Mouse (Mus musculus) G1E (cell line): ENCODE measurements around the gene Nkx3-2. TPM values are rescaled to one million over a fixed set of nuclear protein-coding genes. Genes with fewer than 3 reads are reported as not detected.
A peak's percentile ranks its signal among the peaks of the same experiment; 100 is the strongest.

Experiments used
- ATAC-seq: 2 replicates; pipeline ENCODE4 v1.8.0; 2016; ENCODE audit warnings: mild to moderate bottlenecking; ENCODE audit not compliant: insufficient number of reproducible peaks, poor library complexity, low FRiP score, severe bottlenecking; ENCODE audit errors: extremely low read depth
- DNase-seq: peaks from one replicate; pipeline ENCODE4 v3.0.0; 2012; ENCODE audit warnings: low spot score
- H3K27me3 ChIP-seq: 2 replicates; pipeline ENCODE4 v1.6.1; 2012; ENCODE audit warnings: mild to moderate bottlenecking, low read length, inconsistent platforms; ENCODE audit not compliant: insufficient read depth
- H3K36me3 ChIP-seq: replicated peaks from 2 replicates; pipeline ENCODE3; 2012; ENCODE audit warnings: mild to moderate bottlenecking, inconsistent platforms
- H3K4me1 ChIP-seq: 2 replicates; pipeline ENCODE4 v1.6.1; 2012; ENCODE audit warnings: low read depth, low read length, inconsistent platforms, mixed read lengths; ENCODE audit not compliant: insufficient read depth
- H3K4me3 ChIP-seq: 2 replicates; pipeline ENCODE4 v1.5.1; 2012; ENCODE audit warnings: low read depth, mild to moderate bottlenecking, inconsistent platforms, low read length, moderate library complexity, mixed read lengths
- H3K9me3 ChIP-seq: replicated peaks from 2 replicates; pipeline ENCODE4 v1.6.1; 2012; ENCODE audit warnings: inconsistent platforms
- CTCF ChIP-seq: IDR thresholded peaks from 2 replicates; pipeline ENCODE4 v1.5.1; 2012; ENCODE audit warnings: low read depth, low read length, inconsistent platforms, mixed read lengths
- GATA1 ChIP-seq: IDR thresholded peaks from 2 replicates; pipeline ENCODE4 v1.6.1; 2012; ENCODE audit warnings: borderline replicate concordance, low read length, inconsistent platforms, mixed read lengths
- GATA2 ChIP-seq: IDR thresholded peaks from 2 replicates; pipeline ENCODE4 v1.6.1; 2012; ENCODE audit warnings: low read depth, low read length, inconsistent platforms, borderline replicate concordance
- POLR2AphosphoS5 ChIP-seq: IDR thresholded peaks from 2 replicates; pipeline ENCODE4 v1.6.1; 2012; ENCODE audit warnings: low read depth, low read length, inconsistent platforms; ENCODE audit not compliant: insufficient replicate concordance
- TAL1 ChIP-seq: conservative IDR thresholded peaks from 2 replicates; pipeline ENCODE4 v1.6.1; 2012; ENCODE audit warnings: low read depth, low read length, inconsistent platforms, mixed read lengths
- polyA plus RNA-seq: library from polyadenylated mRNA; stranded (reverse); fragments of >175 nt; gene quantifications from 2 replicates; pipeline ENCODE4 v1.2.3, GENCODE M21; 2012
- total RNA-seq, 2 experiments: library from RNA; stranded (forward) in 1 of 2; stranded (reverse) in 1 of 2; fragments of 200-1000 nt in 1 of 2; fragments of >200 nt in 1 of 2; fragmentation: Nextera tagmentation in 1 of 2; gene quantifications; 2 replicates each; pipeline ENCODE4 v1.2.3; 2014 to 2017

Gene Nkx3-2
- total and polyA plus RNA-seq, 3 experiments = not detected

DNA sequence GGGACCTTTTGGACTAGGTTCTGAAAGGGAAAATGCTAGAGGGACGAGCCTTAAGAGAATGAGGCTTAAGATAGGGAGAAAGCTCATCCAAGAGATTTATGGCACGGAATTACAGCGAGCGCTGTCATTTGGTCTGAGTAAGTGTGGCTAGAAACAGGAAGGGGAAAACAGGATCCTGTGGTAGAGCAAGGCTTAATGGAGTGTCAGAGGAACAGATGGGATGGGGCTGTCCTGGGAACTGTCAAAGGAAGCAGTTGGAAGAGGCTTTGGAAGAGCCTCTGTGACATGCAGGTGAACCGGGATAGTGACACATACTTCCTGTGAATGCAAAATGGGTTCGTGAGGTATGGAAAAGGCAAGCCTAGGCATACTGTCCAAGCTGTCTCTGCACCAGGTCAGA, 11.4 kb upstream of the Nkx3-2 start:
- Histone ChIP-seq H3K4me1 (no peaks in the 10 kb centered on the region), H3K27me3 (peaks cover 14% of the 10 kb centered on the region), H3K9me3 (no peaks in the 10 kb centered on the region), H3K36me3 (no peaks in the 10 kb centered on the region), H3K4me3 (no peak overlapping the region)
- TF ChIP-seq CTCF (no peak), TAL1 (no peak), POLR2AphosphoS5 (no peak), GATA2 (no peak), GATA1 (no peak)
- ATAC-seq (no peak), DNase-seq (no peak)

DNA sequence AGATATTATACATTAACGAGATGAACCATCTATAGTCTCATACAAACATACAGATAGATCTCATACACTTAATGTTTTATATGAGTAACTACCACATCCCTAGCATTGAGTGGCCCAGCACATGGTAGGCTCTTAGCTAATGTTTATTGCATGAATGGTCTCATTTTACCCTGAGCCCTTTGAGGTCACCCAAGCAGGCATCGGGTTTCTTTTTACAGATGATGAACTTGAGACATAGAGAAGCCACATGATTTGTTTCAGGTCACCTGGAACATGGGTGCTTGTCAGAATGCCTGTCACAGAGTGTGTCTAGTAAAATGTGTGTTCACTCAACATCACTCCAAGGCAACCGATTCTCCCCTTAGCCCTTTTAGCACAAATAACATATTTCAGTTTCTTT, 11.0 kb upstream of the Nkx3-2 start:
- Histone ChIP-seq H3K4me3 (no peak overlapping the region), H3K4me1 (no peaks in the 10 kb centered on the region), H3K36me3 (no peaks in the 10 kb centered on the region), H3K9me3 (no peaks in the 10 kb centered on the region), H3K27me3 (peaks cover 14% of the 10 kb centered on the region)
- no peak for TF ChIP-seq CTCF
- DNase-seq (no peak), ATAC-seq (no peak)

DNA sequence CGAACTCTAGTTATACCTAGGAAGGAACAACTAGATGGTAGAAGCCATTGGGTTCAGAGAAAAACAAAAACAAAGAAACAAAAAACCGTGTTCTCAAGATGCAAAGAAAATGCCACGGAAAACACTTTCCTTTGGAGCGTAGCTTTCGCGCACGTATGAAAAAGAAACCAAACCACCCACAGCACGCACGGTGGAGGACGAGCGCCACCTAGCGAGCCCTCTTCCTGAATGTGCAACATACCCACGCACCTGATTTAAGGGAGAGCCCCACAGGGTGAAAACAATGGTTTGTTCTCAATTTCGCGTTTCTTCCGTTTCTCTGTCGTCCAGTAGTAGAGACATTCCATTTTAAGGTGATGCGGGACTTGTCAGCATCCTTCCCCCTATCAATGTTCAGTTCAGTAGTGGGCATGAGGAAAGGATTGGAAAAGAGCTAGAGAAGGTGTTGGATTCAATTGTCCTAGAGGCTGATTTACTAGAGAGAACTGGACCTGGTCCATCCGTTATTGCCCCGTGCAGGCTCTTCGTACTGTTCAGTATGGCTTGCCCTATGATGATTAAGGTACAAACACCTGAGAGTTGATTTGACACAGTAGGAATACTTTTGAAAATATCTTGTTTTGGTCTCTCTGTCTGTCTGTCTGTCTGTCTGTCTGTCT, 4.2 kb upstream of the Nkx3-2 start:
- ATAC-seq (peak; percentile 82), DNase-seq (peak; percentile 49)
- Histone ChIP-seq H3K36me3 (no peaks in the 10 kb centered on the region), H3K4me3 (peak overlapping the region; percentile 52; the same call in 1 of the 2 replicates), H3K27me3 (peaks cover 33% of the 10 kb centered on the region), H3K9me3 (peaks cover 12% of the 10 kb centered on the region), H3K4me1 (peaks cover 15% of the 10 kb centered on the region)
- TF ChIP-seq TAL1 (no peak), CTCF (peak; percentile 85)

DNA sequence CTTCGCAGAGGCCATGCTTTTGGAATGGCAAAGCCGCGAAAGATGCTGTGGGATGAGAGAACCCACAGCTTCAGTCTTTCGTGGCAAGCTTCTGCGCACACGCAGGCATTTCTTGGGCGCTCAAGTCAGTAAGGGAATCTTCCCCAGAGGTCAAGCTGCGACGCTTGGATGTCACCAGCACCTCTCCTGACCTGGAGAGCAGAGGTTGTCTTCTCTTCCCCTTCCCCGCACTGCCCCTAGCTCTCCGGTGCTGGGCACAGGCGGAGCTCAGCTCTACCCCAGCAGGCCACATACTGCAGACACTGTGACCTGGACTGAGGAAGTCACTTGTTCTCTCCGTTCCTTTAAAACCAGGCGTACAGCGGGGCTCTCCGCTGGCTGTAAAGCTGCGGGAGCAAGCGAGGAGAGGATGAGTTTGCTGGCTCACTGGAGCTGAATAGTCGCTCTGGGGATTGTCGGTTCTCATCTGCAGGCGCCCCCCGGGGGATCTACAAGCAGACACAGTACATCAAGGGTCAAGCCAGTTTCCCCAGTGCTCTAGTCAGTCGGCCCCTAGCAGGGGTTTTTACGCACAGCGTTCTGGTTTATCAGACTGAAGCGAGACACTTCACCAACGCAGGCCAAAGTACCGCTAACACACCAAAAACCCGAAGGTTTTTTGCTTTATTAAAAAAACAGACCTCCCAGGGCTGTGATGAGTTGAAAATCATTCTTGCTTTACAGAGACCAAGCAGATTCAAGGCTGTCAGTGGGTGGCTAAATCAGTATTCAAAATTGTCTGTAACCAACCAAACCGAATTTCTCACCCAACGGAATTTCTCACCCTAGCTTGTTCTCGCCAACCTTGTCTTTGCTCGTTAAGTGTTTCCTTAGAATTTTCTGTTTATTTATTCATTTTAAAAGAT, 3.2 kb upstream of the Nkx3-2 start:
- H3K9me3 ChIP-seq = peaks cover 18% of the 10 kb centered on the region
- H3K27me3 ChIP-seq = peaks cover 42% of the 10 kb centered on the region
- no peak for TF ChIP-seq GATA2
- no peak for TF ChIP-seq CTCF
- no peak for TF ChIP-seq POLR2AphosphoS5
- no peak for TF ChIP-seq GATA1
- TF ChIP-seq TAL1 = no peak
- ATAC-seq (no peak), DNase-seq (no peak)
- H3K4me3 ChIP-seq = no peak overlapping the region
- H3K36me3 ChIP-seq = no peaks in the 10 kb centered on the region
- H3K4me1 ChIP-seq = peaks cover 15% of the 10 kb centered on the region

DNA sequence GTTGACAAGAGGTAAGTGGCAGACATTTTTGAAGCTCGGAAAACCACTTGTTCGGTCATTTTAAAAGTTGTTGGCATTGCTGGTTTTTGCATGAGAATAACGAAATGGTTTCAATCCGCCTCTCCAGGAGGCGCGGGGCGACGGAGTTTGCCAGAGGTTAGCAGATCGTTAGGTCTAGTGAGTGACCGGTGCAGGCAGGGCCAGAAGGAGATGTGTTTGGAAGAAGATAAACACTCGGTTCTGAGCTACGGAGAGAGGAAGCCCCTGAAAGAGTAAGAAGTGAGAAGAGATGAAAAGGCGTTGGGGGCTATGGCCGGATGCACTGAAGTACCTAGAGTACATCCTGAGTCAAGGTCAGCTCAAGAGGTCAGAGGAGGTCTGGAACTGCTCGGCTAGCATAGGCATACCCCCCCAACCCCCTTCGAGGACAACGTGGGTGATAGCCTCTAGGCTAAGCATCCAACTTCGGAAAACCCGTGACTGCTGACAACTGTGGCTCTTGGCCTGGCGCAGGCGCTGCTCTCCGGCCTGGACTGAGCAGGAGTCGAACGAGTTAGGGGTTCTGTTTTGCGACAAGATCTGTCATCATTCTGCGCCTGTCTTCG, 2.2 kb upstream of the Nkx3-2 start:
- peaks cover 48% of the 10 kb centered on the region for H3K27me3 ChIP-seq
- peaks cover 26% of the 10 kb centered on the region for H3K9me3 ChIP-seq
- TF ChIP-seq TAL1 = no peak
- no peak for TF ChIP-seq POLR2AphosphoS5
- no peak for TF ChIP-seq GATA1
- TF ChIP-seq GATA2 = no peak
- TF ChIP-seq CTCF = no peak
- no peak overlapping the region for H3K4me3 ChIP-seq
- ATAC-seq (no peak), DNase-seq (no peak)
- H3K36me3 ChIP-seq = no peaks in the 10 kb centered on the region
- peaks cover 15% of the 10 kb centered on the region for H3K4me1 ChIP-seq

DNA sequence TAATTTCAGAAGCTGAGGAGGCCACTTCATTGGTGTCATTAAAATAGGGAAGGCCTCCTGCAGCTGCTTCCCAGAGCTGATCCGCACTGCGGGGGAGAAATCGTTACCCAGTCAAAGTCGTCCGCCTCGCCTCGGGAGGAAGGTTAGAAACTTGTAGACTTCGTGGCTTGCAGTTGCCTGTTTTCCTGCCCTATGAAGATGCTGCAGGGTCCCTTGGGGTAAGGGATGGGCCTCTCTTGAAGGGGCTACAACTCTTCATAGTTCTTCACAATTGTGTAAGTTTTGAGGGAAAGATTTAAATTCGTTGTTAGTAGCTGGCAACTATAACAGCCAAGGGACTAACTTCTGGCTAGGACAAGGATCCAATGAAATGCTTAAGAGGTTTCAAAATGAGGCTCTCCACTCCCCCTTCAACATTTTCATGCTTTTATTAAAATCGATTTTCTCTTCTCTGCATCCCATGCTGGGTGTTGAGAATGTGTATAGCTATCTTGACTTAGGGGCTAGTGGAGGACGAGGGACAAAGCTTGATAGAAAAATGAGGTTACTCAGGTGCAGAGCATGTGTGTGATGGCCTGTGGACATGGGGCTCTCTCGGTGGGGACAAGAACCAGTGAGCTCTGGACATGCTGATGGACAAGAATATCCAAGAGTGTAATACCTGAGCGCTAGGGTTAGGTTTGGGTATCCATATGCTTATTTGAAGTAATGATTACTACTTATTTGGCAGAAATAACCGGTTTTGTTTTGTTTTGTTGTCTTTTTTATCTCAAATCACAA, 1.5 kb upstream of the Nkx3-2 start:
- Histone ChIP-seq H3K4me3 (no peak overlapping the region), H3K27me3 (peaks cover 50% of the 10 kb centered on the region), H3K9me3 (peaks cover 30% of the 10 kb centered on the region), H3K36me3 (no peaks in the 10 kb centered on the region), H3K4me1 (peaks cover 15% of the 10 kb centered on the region)
- no peak for TF ChIP-seq POLR2AphosphoS5
- TF ChIP-seq TAL1 = no peak
- TF ChIP-seq GATA2 = no peak
- TF ChIP-seq CTCF = no peak
- no peak for TF ChIP-seq GATA1
- DNase-seq (no peak), ATAC-seq (no peak)
